Comparison of ENCODE assay signal across 8 mouse cellular contexts in the genomic region with DNA sequence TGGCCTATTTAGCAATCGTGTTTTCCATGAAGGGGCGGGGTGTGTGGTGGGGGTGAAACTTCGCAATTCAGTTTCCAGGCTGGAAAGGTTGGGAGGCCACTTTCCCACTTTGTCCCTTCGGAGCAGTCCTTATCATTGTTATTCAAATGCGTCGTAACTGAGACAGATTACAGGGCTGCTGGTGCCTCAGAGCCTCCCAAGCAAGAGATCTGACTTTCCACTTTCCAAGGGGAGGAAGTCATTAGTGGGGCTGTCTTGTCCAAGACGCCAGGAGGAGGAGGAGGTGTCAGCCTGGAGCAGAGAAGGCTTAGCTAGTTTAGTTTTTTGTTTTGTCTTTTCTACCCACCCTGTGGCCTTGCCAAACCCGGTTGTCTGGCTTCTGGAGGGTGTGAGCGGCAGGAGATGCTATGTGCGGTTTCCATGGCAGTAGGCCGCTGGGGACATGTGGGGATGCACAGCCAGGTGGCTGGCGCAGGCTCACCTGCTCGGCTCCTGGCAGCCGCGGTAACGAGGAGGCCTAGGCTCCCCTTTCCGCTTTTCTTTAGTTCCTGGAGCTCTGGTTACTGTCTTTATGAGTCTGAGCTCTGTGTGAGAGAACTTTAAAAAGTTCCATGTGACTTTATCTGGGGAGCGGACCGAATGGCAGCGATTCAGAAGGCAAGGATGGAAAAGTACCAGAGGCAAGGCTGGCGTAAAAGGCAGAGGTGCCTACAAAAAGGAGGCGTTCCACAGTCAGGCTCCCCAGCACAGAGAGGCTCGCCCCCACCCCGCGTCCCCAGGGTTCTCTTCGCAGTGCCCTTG. TPM values are rescaled to one million over a fixed set of nuclear protein-coding genes. Genes with fewer than 3 reads are reported as not detected.
DNase-seq lines count a peak whose midpoint lies in the region.

No protein-coding gene starts in this region.

- H3K4me1 ChIP-seq in heart, embryonic 10.5 days, result peaks cover 14% of the 10 kb centered on the region

- H3K36me3 ChIP-seq in heart, embryonic 10.5 days, result no peaks in the 10 kb centered on the region

- DNase-seq in frontal cortex, postnatal 36 days (ENCODE audit: low spot score in 2 of 2), result peak; percentile 40 to 42
- no peak for DNase-seq in frontal cortex, postnatal 14 days (ENCODE audit: low spot score in 2 of 2)
- peak; percentile 60 for DNase-seq in brain, adult 2 months (ENCODE audit: low read depth, low spot score)
- DNase-seq in heart, embryonic 10.5 days (ENCODE audit: low spot score), result no peak
- DNase-seq in kidney, adult 8-10 months, result peak; percentile 46 to 67
- peak; percentile 21 for DNase-seq in mesoderm, embryonic 11.5 days (ENCODE audit: low read depth, low spot score)
- no peak for DNase-seq in spleen, postnatal 10 days (ENCODE audit: low spot score in 2 of 2)
- DNase-seq in thymus, postnatal 36 days, result no peak

- peaks cover 25% of the 10 kb centered on the region for H3K27me3 ChIP-seq in heart, embryonic 10.5 days (ENCODE audit: insufficient read depth, poor library complexity, severe bottlenecking)

- H3K9me3 ChIP-seq in heart, embryonic 10.5 days, result no peaks in the 10 kb centered on the region

- WGBS in heart, embryonic 10.5 days, result 5% methylated on average over 26 of the region's 26 CpGs

- H3K4me3 ChIP-seq in heart, embryonic 10.5 days, result peak overlapping the region; percentile 41

- peak overlapping the region; percentile 32; the same call in 1 of the 2 replicates for H3K27ac ChIP-seq in heart, embryonic 10.5 days

RNA-seq across cellular contexts. Expression of a gene that starts 26.4 kb away (rescaled TPM):
- 16.6 and 18.3 TPM in 2 replicates for polyA plus RNA-seq in heart, embryonic 10.5 days (2016; fragmentation: Nextera tagmentation; extraction: Ambion mirVana)

Comparison
In these comparisons a context has a peak if more than half of its experiments do, and no peak if none do; other contexts are left out.
1. DNase-seq: peak in frontal cortex, postnatal 36 days (2 of 2), brain, adult 2 months (single experiment), kidney, adult 8-10 months (2 of 2) and mesoderm, embryonic 11.5 days (single experiment); none in frontal cortex, postnatal 14 days (0 of 2), heart, embryonic 10.5 days (single experiment), spleen, postnatal 10 days (0 of 2) and thymus, postnatal 36 days (0 of 2).